8 mouse cellular contexts compared by ENCODE assay signal in the genomic region with DNA sequence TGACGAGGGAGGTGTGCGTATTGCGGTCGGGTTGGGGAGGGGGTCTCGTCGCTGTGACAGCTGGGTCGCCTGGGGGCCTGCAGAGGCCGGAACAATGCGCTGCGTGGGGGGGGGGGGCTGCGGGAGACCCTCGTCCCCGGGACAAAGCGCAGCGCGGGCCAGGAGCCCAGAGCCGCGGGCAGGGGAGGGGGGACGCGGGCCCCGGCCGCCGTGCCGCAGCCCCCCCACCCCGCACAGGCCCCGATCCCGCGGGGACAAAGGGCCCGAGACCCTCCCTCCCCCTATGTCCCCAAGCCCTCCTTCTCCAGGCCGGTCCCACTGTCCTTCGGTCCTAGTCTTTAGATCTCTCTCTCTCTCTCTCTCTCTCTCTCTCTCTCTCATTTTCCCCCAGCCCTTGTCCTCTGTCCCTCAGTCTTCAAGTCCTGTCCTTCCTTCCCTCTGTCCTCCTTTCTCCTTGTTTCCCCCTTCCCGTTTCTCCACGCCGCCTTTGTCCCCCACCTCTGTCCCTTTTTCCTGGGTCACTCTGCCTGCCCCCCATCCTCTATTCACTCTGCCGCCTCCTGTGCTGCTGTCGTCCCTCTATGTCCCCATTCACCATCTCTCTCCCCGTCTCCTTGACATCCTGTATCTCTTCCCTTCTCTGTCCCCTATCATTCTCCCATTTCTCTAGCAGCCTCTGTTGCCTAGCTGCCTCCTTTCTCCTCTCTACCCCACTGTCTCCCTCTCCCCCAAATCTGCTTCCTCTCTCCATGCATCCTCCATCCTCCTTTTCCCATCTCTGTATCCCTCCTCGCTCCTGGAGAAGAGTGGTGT. TPM values are rescaled to one million over a fixed set of nuclear protein-coding genes. Genes with fewer than 3 reads are reported as not detected.
DNase-seq lines count a peak whose midpoint lies in the region; ATAC-seq and TF ChIP-seq lines count a peak whose summit lies in the region.

No protein-coding gene starts in this region.

- no peak for TF ChIP-seq POLR2A in cerebellum, adult 2 months (IDR thresholded peaks at IDR 0.05; ENCODE audit: borderline replicate concordance, insufficient read depth, low read length)
- no peak for TF ChIP-seq POLR2A in limb, embryonic 14.5 days (IDR thresholded peaks at IDR 0.05; ENCODE audit: borderline replicate concordance, extremely low read depth, insufficient read depth, insufficient read length)
- TF ChIP-seq POLR2A in small intestine, adult 2 months (IDR thresholded peaks at IDR 0.05; ENCODE audit: low read depth, low read length) = no peak

- no peaks in the 10 kb centered on the region for H3K9me3 ChIP-seq in lung, embryonic 16.5 days (ENCODE audit: control insufficient read depth, low read length)
- H3K9me3 ChIP-seq in limb, embryonic 14.5 days (ENCODE audit: control insufficient read depth, low read length) = no peaks in the 10 kb centered on the region

- H3K27me3 ChIP-seq in cerebellum, adult 2 months (ENCODE audit: control insufficient read depth, insufficient read depth, low read length) = no peaks in the 10 kb centered on the region
- peaks cover 22% of the 10 kb centered on the region for H3K27me3 ChIP-seq in lung, embryonic 16.5 days (ENCODE audit: control insufficient read depth, insufficient read depth, low read depth, low read length)
- H3K27me3 ChIP-seq in limb, embryonic 14.5 days (ENCODE audit: control insufficient read depth, insufficient read depth, low read length) = peaks cover 9% of the 10 kb centered on the region; the same call in 1 of the 2 replicates
- H3K27me3 ChIP-seq in small intestine, adult 2 months (ENCODE audit: control insufficient read depth, insufficient read depth, low read length) = peaks cover 21% of the 10 kb centered on the region

- peak overlapping the region; percentile 88 for H3K4me3 ChIP-seq in cerebellum, adult 2 months (replicated peaks; ENCODE audit: insufficient read depth, low read depth, low read length)
- peak overlapping the region; percentile 59 for H3K4me3 ChIP-seq in lung, embryonic 16.5 days (ENCODE audit: low read length)
- H3K4me3 ChIP-seq in limb, embryonic 14.5 days (replicated peaks; ENCODE audit: low read length) = peak overlapping the region; percentile 63
- H3K4me3 ChIP-seq in small intestine, adult 2 months (ENCODE audit: low read depth, low read length) = peak overlapping the region; percentile 68

- no peak for TF ChIP-seq CTCF in cerebellum, adult 2 months (IDR thresholded peaks at IDR 0.05; ENCODE audit: borderline replicate concordance, insufficient read depth, low read depth, low read length)
- no peak for TF ChIP-seq CTCF in small intestine, adult 2 months (IDR thresholded peaks at IDR 0.05; ENCODE audit: extremely low read depth, insufficient read length, insufficient replicate concordance, low read depth, low read length)

- ATAC-seq in lung, embryonic 16.5 days (ENCODE audit: low read depth) = no peak; the same call in 1 of the 2 replicates
- no peak for ATAC-seq in limb, embryonic 14.5 days (ENCODE audit: low FRiP score, low read depth)
- ATAC-seq in activated CD4-positive, CD25-positive, alpha-beta regulatory T cell, adult 4 months = no peak

- no peaks in the 10 kb centered on the region for H3K36me3 ChIP-seq in lung, embryonic 16.5 days (ENCODE audit: control insufficient read depth, insufficient read depth, low read length)
- no peaks in the 10 kb centered on the region for H3K36me3 ChIP-seq in limb, embryonic 14.5 days (ENCODE audit: control insufficient read depth, insufficient read depth, low read length)
- H3K36me3 ChIP-seq in small intestine, adult 2 months (ENCODE audit: control insufficient read depth, insufficient read depth, low read length) = no peaks in the 10 kb centered on the region

- peaks cover 25% of the 10 kb centered on the region for H3K4me1 ChIP-seq in cerebellum, adult 2 months (ENCODE audit: control insufficient read depth, insufficient read depth, low read length)
- H3K4me1 ChIP-seq in lung, embryonic 16.5 days (replicated peaks; ENCODE audit: control insufficient read depth, insufficient read depth, low read length) = peaks cover 4% of the 10 kb centered on the region; the same call in 1 of the 2 replicates
- H3K4me1 ChIP-seq in limb, embryonic 14.5 days (ENCODE audit: control insufficient read depth, insufficient read depth, low read length) = no peaks in the 10 kb centered on the region
- peaks cover 4% of the 10 kb centered on the region for H3K4me1 ChIP-seq in small intestine, adult 2 months (ENCODE audit: control insufficient read depth, insufficient read depth, insufficient read length, low read length)

- peak in 1 of 2 experiments; percentile 43 for DNase-seq in cerebellum, adult 2 months
- DNase-seq in cerebellum, adult 11-12 months = no peak
- no peak for DNase-seq in lung, postnatal 4 days
- DNase-seq in limb, embryonic 14.5 days (ENCODE audit: low spot score) = no peak
- DNase-seq in frontal cortex, postnatal 25 days (ENCODE audit: low spot score in 2 of 2) = no peak

- peak overlapping the region; percentile 92 for H3K4me2 ChIP-seq in lung, embryonic 16.5 days (ENCODE audit: low read depth, low read length)
- peak overlapping the region; percentile 96 for H3K4me2 ChIP-seq in limb, embryonic 14.5 days (replicated peaks; ENCODE audit: low read depth, low read length, severe bottlenecking)

- 0% methylated on average over 27 of the region's 38 CpGs for WGBS in cerebellum, adult 2 months
- WGBS in lung, embryonic 16.5 days = 4% methylated on average over 18 of the region's 38 CpGs
- WGBS in limb, embryonic 14.5 days = 3% methylated on average over 12 of the region's 38 CpGs
- 6% methylated on average over 20 of the region's 38 CpGs for WGBS in small intestine, adult 2 months

- peak overlapping the region; percentile 61; the same call in 1 of the 2 replicates for H3K27ac ChIP-seq in cerebellum, adult 2 months (ENCODE audit: insufficient read depth, low read length)
- H3K27ac ChIP-seq in lung, embryonic 16.5 days (ENCODE audit: low read length) = no peak overlapping the region
- no peak overlapping the region for H3K27ac ChIP-seq in limb, embryonic 14.5 days (replicated peaks; ENCODE audit: low read depth, low read length)
- H3K27ac ChIP-seq in small intestine, adult 2 months (ENCODE audit: insufficient read depth, low read depth, low read length) = no peak overlapping the region

- peak overlapping the region; percentile 63 for H3K9ac ChIP-seq in lung, embryonic 16.5 days (ENCODE audit: low read length)
- peak overlapping the region; percentile 66 for H3K9ac ChIP-seq in limb, embryonic 14.5 days (ENCODE audit: low read depth, low read length, severe bottlenecking)

RNA-seq across cellular contexts. Expression of gene Cadm4, which starts 0.6 kb away (rescaled TPM):
- polyA plus RNA-seq in cerebellum, adult 2 months (2012; rRNA removed) = 285 and 312 TPM in 2 replicates
- 1.4 and 1.8 TPM in 2 replicates for polyA plus RNA-seq in lung, embryonic 16.5 days (2015; fragmentation: Nextera tagmentation; extraction: Ambion mirVana)
- 19.5 and 21.1 TPM in 2 replicates for polyA plus RNA-seq in limb, embryonic 14.5 days (2012; rRNA removed)
- polyA plus RNA-seq in limb, embryonic 14.5 days (2014; fragmentation: Nextera tagmentation; extraction: Ambion mirVana) = 1.7 and 2.1 TPM in 2 replicates
- 2.9 and 4.7 TPM in 2 replicates for polyA plus RNA-seq in small intestine, adult 2 months (2012; rRNA removed)
- not detected for polyA plus RNA-seq in activated CD4-positive, CD25-positive, alpha-beta regulatory T cell, adult 4 months (2017; shearing (Covaris generic))

RNA-seq across cellular contexts. Expression of gene Plaur, which starts 20.1 kb away (rescaled TPM):
- 0.79 and 0.97 TPM in 2 replicates for polyA plus RNA-seq in cerebellum, adult 2 months (2012; rRNA removed)
- polyA plus RNA-seq in lung, embryonic 16.5 days (2015; fragmentation: Nextera tagmentation; extraction: Ambion mirVana) = 17.6 and 19.7 TPM in 2 replicates
- polyA plus RNA-seq in limb, embryonic 14.5 days (2012; rRNA removed) = 8.3 and 8.4 TPM in 2 replicates
- 3.9 and 7.5 TPM in 2 replicates for polyA plus RNA-seq in limb, embryonic 14.5 days (2014; fragmentation: Nextera tagmentation; extraction: Ambion mirVana)
- polyA plus RNA-seq in small intestine, adult 2 months (2012; rRNA removed) = 9.9 and 15.8 TPM in 2 replicates
- 1 to 10 TPM; 1.1 to 1.5 TPM for polyA plus RNA-seq in activated CD4-positive, CD25-positive, alpha-beta regulatory T cell, adult 4 months (2017; shearing (Covaris generic))

RNA-seq across cellular contexts. Expression of gene Zfp428, which starts 24.4 kb away (rescaled TPM):
- 68.5 and 68.6 TPM in 2 replicates for polyA plus RNA-seq in cerebellum, adult 2 months (2012; rRNA removed)
- 30.4 and 31.8 TPM in 2 replicates for polyA plus RNA-seq in lung, embryonic 16.5 days (2015; fragmentation: Nextera tagmentation; extraction: Ambion mirVana)
- polyA plus RNA-seq in limb, embryonic 14.5 days (2012; rRNA removed) = 67.8 and 77.5 TPM in 2 replicates
- 29.6 and 33.3 TPM in 2 replicates for polyA plus RNA-seq in limb, embryonic 14.5 days (2014; fragmentation: Nextera tagmentation; extraction: Ambion mirVana)
- polyA plus RNA-seq in small intestine, adult 2 months (2012; rRNA removed) = 6.4 and 15.7 TPM in 2 replicates
- not detected for polyA plus RNA-seq in activated CD4-positive, CD25-positive, alpha-beta regulatory T cell, adult 4 months (2017; shearing (Covaris generic))

RNA-seq across cellular contexts. Expression of gene AC161166.1, which starts 29.8 kb away (rescaled TPM):
- polyA plus RNA-seq in cerebellum, adult 2 months (2012; rRNA removed) = not detected in 2 replicates
- 0.33 and 0.43 TPM in 2 replicates for polyA plus RNA-seq in lung, embryonic 16.5 days (2015; fragmentation: Nextera tagmentation; extraction: Ambion mirVana)
- polyA plus RNA-seq in limb, embryonic 14.5 days (2012; rRNA removed) = not detected in 2 replicates
- polyA plus RNA-seq in limb, embryonic 14.5 days (2014; fragmentation: Nextera tagmentation; extraction: Ambion mirVana) = 0.19 TPM in 1 of 2 replicates, not detected in the other
- not detected in 2 replicates for polyA plus RNA-seq in small intestine, adult 2 months (2012; rRNA removed)
- under 1 TPM in 1 of 2 experiments, not detected in 1; 0.17 TPM for polyA plus RNA-seq in activated CD4-positive, CD25-positive, alpha-beta regulatory T cell, adult 4 months (2017; shearing (Covaris generic))

RNA-seq across cellular contexts. Expression of gene Irgc1, which starts 30.3 kb away (rescaled TPM):
- not detected in 2 replicates for polyA plus RNA-seq in cerebellum, adult 2 months (2012; rRNA removed)
- polyA plus RNA-seq in lung, embryonic 16.5 days (2015; fragmentation: Nextera tagmentation; extraction: Ambion mirVana) = not detected in 2 replicates
- polyA plus RNA-seq in limb, embryonic 14.5 days (2012; rRNA removed) = 0.06 TPM in 1 of 2 replicates, not detected in the other
- polyA plus RNA-seq in limb, embryonic 14.5 days (2014; fragmentation: Nextera tagmentation; extraction: Ambion mirVana) = not detected in 2 replicates
- polyA plus RNA-seq in small intestine, adult 2 months (2012; rRNA removed) = 0.05 and 0.37 TPM in 2 replicates
- not detected for polyA plus RNA-seq in activated CD4-positive, CD25-positive, alpha-beta regulatory T cell, adult 4 months (2017; shearing (Covaris generic))

Comparison
In these comparisons a context has a peak if more than half of its experiments do, and no peak if none do; other contexts are left out.
1. RNA of gene Cadm4, which starts 0.6 kb away (polyA plus RNA-seq): 285 to 312 TPM in cerebellum, adult 2 months; 1.7 to 21.1 TPM in limb, embryonic 14.5 days, 2.9 to 4.7 TPM in small intestine, adult 2 months, 1.4 to 1.8 TPM in lung, embryonic 16.5 days and not detected in activated CD4-positive, CD25-positive, alpha-beta regulatory T cell, adult 4 months; every median in the first group is over 10 times any median in the second.
2. Peak in every context shown above with its lines, with median percentiles within 50 percentile points of each other: H3K4me3 ChIP-seq.